Comparison of ENCODE assay signal across 9 mouse cellular contexts in the genomic region with DNA sequence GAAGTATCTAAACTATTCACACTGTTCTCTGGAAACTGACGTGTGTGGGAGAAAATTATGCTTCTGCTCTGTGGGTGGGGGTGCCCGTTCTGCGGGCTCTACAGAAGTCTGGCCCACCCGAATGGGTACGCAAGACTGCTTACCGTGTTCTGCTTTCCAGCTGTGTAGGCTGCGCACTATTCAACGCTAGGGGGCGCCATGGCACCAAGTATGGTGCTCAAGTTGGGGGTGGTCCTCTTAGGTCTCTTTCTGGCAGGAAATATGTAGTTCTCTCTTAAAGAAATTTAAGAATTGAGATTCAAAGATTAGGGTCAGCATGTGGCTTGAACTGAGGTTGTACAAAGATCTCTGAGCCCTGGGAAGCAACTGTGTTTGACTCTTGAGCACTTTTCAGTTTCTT. TPM values are rescaled to one million over a fixed set of nuclear protein-coding genes. Genes with fewer than 3 reads are reported as not detected.
DNase-seq lines count a peak whose midpoint lies in the region; ATAC-seq and TF ChIP-seq lines count a peak whose summit lies in the region.
"Had no signal": no experiment of that assay in that cellular context is flagged by ENCODE, and none has a peak within 500 bp of the region (broad histone marks: within the 10 kb centered on the region; RNA-seq: fewer than 3 reads in every experiment).

No protein-coding gene starts in this region.

- peak; percentile 93 for TF ChIP-seq CTCF in intestine, postnatal 0 days (IDR thresholded peaks at IDR 0.05; ENCODE audit: low read depth)
- peak; percentile 75 for TF ChIP-seq CTCF in E14TG2a.4 (conservative IDR thresholded peaks at IDR 0.05; ENCODE audit: low read length)

- H3K4me1 ChIP-seq in intestine, postnatal 0 days (replicated peaks; ENCODE audit: control insufficient read depth, insufficient read depth, low read length): peaks cover 6% of the 10 kb centered on the region; the same call in 1 of the 2 replicates
- H3K4me1 ChIP-seq in intestine, embryonic 16.5 days (ENCODE audit: control insufficient read depth, insufficient read depth, low read length): peaks cover 8% of the 10 kb centered on the region
- H3K4me1 ChIP-seq in E14TG2a.4 (replicated peaks; ENCODE audit: low read depth, low read length): peaks cover 49% of the 10 kb centered on the region
- peaks cover 5% of the 10 kb centered on the region; the same call in 1 of the 2 replicates for H3K4me1 ChIP-seq in limb, embryonic 11.5 days (ENCODE audit: control insufficient read depth, insufficient read depth, low read length)

- H3K27ac ChIP-seq in intestine, postnatal 0 days (ENCODE audit: low read depth, low read length): no peak overlapping the region
- no peak overlapping the region for H3K27ac ChIP-seq in intestine, embryonic 16.5 days (ENCODE audit: low read length)
- H3K27ac ChIP-seq in limb, embryonic 11.5 days (replicated peaks; ENCODE audit: low read depth, low read length): no peak overlapping the region
- H3K27ac ChIP-seq: neural tube, embryonic 13.5 days had no signal

- no peaks in the 10 kb centered on the region for H3K27me3 ChIP-seq in intestine, postnatal 0 days (replicated peaks; ENCODE audit: control insufficient read depth, insufficient read depth, low read length)
- H3K27me3 ChIP-seq in intestine, embryonic 16.5 days (replicated peaks; ENCODE audit: control insufficient read depth, insufficient read depth, low read length): no peaks in the 10 kb centered on the region
- no peaks in the 10 kb centered on the region for H3K27me3 ChIP-seq in E14TG2a.4 (ENCODE audit: insufficient read depth, low read length)
- H3K27me3 ChIP-seq in limb, embryonic 11.5 days (ENCODE audit: control insufficient read depth, insufficient read depth, low read length): no peaks in the 10 kb centered on the region
- H3K27me3 ChIP-seq: neural tube, embryonic 13.5 days had no signal

- DNase-seq in adrenal gland, postnatal 10 days: peak; percentile 86
- DNase-seq in gastrocnemius, postnatal 4 days (ENCODE audit: low spot score in 2 of 2): peak; percentile 78 to 84
- DNase-seq in limb, embryonic 11.5 days (ENCODE audit: low spot score): peak; percentile 93
- peak; percentile 86 for DNase-seq in retina, postnatal 1 day

- no peak overlapping the region for H3K4me3 ChIP-seq in intestine, postnatal 0 days (ENCODE audit: low read depth, low read length)
- H3K4me3 ChIP-seq in intestine, embryonic 16.5 days (ENCODE audit: low read length): no peak overlapping the region
- H3K4me3 ChIP-seq in E14TG2a.4 (replicated peaks; ENCODE audit: low read length): no peak overlapping the region
- no peak overlapping the region for H3K4me3 ChIP-seq in limb, embryonic 11.5 days (ENCODE audit: low read depth, low read length)
- H3K4me3 ChIP-seq: neural tube, embryonic 13.5 days had no signal

- ATAC-seq in intestine, postnatal 0 days: no peak
- no peak for ATAC-seq in intestine, embryonic 16.5 days
- 0 out of 2 replicates have a peak, but pooled peaks have one; percentile 24 for ATAC-seq in limb, embryonic 11.5 days (ENCODE audit: insufficient number of reproducible peaks, low FRiP score, low TSS enrichment, low read depth)
- no peak for ATAC-seq in activated CD4-positive, CD25-positive, alpha-beta regulatory T cell, adult 4 months

- no peaks in the 10 kb centered on the region for H3K9me3 ChIP-seq in intestine, postnatal 0 days (ENCODE audit: control insufficient read depth)
- no peaks in the 10 kb centered on the region for H3K9me3 ChIP-seq in intestine, embryonic 16.5 days (ENCODE audit: control insufficient read depth, low read length)
- no peaks in the 10 kb centered on the region for H3K9me3 ChIP-seq in E14TG2a.4 (ENCODE audit: low read length)
- no peaks in the 10 kb centered on the region for H3K9me3 ChIP-seq in limb, embryonic 11.5 days (ENCODE audit: control insufficient read depth, low read length)
- H3K9me3 ChIP-seq: neural tube, embryonic 13.5 days had no signal

- H3K4me2 ChIP-seq in intestine, postnatal 0 days (replicated peaks; ENCODE audit: low read depth): no peak overlapping the region
- H3K4me2 ChIP-seq in intestine, embryonic 16.5 days (ENCODE audit: low read depth, low read length): no peak overlapping the region
- no peak overlapping the region for H3K4me2 ChIP-seq in limb, embryonic 11.5 days (ENCODE audit: low read depth, severe bottlenecking)
- H3K4me2 ChIP-seq: neural tube, embryonic 13.5 days had no signal

- WGBS in intestine, postnatal 0 days: 10% methylated on average over 9 of the region's 9 CpGs
- 6% methylated on average over 9 of the region's 9 CpGs for WGBS in intestine, embryonic 16.5 days
- WGBS in limb, embryonic 11.5 days: 9% methylated on average over 9 of the region's 9 CpGs

- no peaks in the 10 kb centered on the region for H3K36me3 ChIP-seq in intestine, postnatal 0 days (ENCODE audit: control insufficient read depth, insufficient read depth)
- no peaks in the 10 kb centered on the region for H3K36me3 ChIP-seq in intestine, embryonic 16.5 days (ENCODE audit: control insufficient read depth, insufficient read depth, low read length)
- H3K36me3 ChIP-seq in E14TG2a.4 (ENCODE audit: insufficient read depth, low read length): no peaks in the 10 kb centered on the region
- no peaks in the 10 kb centered on the region for H3K36me3 ChIP-seq in limb, embryonic 11.5 days (ENCODE audit: control insufficient read depth, insufficient read depth, low read length)
- H3K36me3 ChIP-seq: neural tube, embryonic 13.5 days had no signal

- no peak overlapping the region for H3K9ac ChIP-seq in intestine, postnatal 0 days (ENCODE audit: low read depth, low read length)
- H3K9ac ChIP-seq in intestine, embryonic 16.5 days (ENCODE audit: low read depth, low read length): no peak overlapping the region
- H3K9ac ChIP-seq in limb, embryonic 11.5 days (ENCODE audit: low read length): no peak overlapping the region
- H3K9ac ChIP-seq: neural tube, embryonic 13.5 days had no signal

RNA-seq across cellular contexts. Expression of a gene that starts 3.7 kb away (rescaled TPM):
- 0.95 and 1.1 TPM in 2 replicates for polyA plus RNA-seq in intestine, postnatal 0 days (2015; fragmentation: Nextera tagmentation; extraction: Ambion mirVana)
- 3.3 and 4.4 TPM in 2 replicates for polyA plus RNA-seq in intestine, embryonic 16.5 days (2015; fragmentation: Nextera tagmentation; extraction: Ambion mirVana)
- 1 to 10 TPM; 5.0 to 7.9 TPM for total RNA-seq in adrenal gland, postnatal 10 days (2021)
- 10 to 100 TPM; 12.2 to 13.4 TPM for total RNA-seq in gastrocnemius, postnatal 4 days (2021)
- 3.0 and 3.2 TPM in 2 replicates for polyA plus RNA-seq in limb, embryonic 11.5 days (2014; fragmentation: Nextera tagmentation; extraction: Ambion mirVana)
- under 1 TPM in 1 of 2 experiments, not detected in 1; 0.25 TPM for polyA plus RNA-seq in activated CD4-positive, CD25-positive, alpha-beta regulatory T cell, adult 4 months (2017; shearing (Covaris generic))

RNA-seq across cellular contexts. Expression of a gene that starts 30.3 kb away (rescaled TPM):
- 4.1 and 4.2 TPM in 2 replicates for polyA plus RNA-seq in intestine, postnatal 0 days (2015; fragmentation: Nextera tagmentation; extraction: Ambion mirVana)
- 7.5 and 9.3 TPM in 2 replicates for polyA plus RNA-seq in intestine, embryonic 16.5 days (2015; fragmentation: Nextera tagmentation; extraction: Ambion mirVana)
- 10 to 100 TPM in 1 of 2 experiments, 1 to 10 TPM in 1; 7.9 to 14.8 TPM for total RNA-seq in adrenal gland, postnatal 10 days (2021)
- 10 to 100 TPM; 18.4 to 19.4 TPM for total RNA-seq in gastrocnemius, postnatal 4 days (2021)
- polyA plus RNA-seq in limb, embryonic 11.5 days (2014; fragmentation: Nextera tagmentation; extraction: Ambion mirVana): 4.7 and 5.7 TPM in 2 replicates
- polyA plus RNA-seq in activated CD4-positive, CD25-positive, alpha-beta regulatory T cell, adult 4 months (2017; shearing (Covaris generic)): 10 to 100 TPM; 22.0 to 34.6 TPM

RNA-seq across cellular contexts. Expression of a gene that starts 45.0 kb away (rescaled TPM):
- polyA plus RNA-seq in intestine, postnatal 0 days (2015; fragmentation: Nextera tagmentation; extraction: Ambion mirVana): 23.6 and 25.0 TPM in 2 replicates
- polyA plus RNA-seq in intestine, embryonic 16.5 days (2015; fragmentation: Nextera tagmentation; extraction: Ambion mirVana): 22.9 and 23.3 TPM in 2 replicates
- total RNA-seq in adrenal gland, postnatal 10 days (2021): 10 to 100 TPM; 15.1 to 22.7 TPM
- 100 to 1,000 TPM; 149 to 154 TPM for total RNA-seq in gastrocnemius, postnatal 4 days (2021)
- 3.1 and 3.8 TPM in 2 replicates for polyA plus RNA-seq in limb, embryonic 11.5 days (2014; fragmentation: Nextera tagmentation; extraction: Ambion mirVana)
- under 1 TPM in 1 of 2 experiments, not detected in 1; 0.58 TPM for polyA plus RNA-seq in activated CD4-positive, CD25-positive, alpha-beta regulatory T cell, adult 4 months (2017; shearing (Covaris generic))

RNA-seq across cellular contexts. Expression of a gene that starts 59.2 kb away (rescaled TPM):
- polyA plus RNA-seq in intestine, postnatal 0 days (2015; fragmentation: Nextera tagmentation; extraction: Ambion mirVana): 106 and 118 TPM in 2 replicates
- polyA plus RNA-seq in intestine, embryonic 16.5 days (2015; fragmentation: Nextera tagmentation; extraction: Ambion mirVana): 232 and 245 TPM in 2 replicates
- total RNA-seq in adrenal gland, postnatal 10 days (2021): 100 to 1,000 TPM in 1 of 2 experiments, 10 to 100 TPM in 1; 97.2 to 110 TPM
- 10 to 100 TPM; 51.3 to 59.3 TPM for total RNA-seq in gastrocnemius, postnatal 4 days (2021)
- 534 and 581 TPM in 2 replicates for polyA plus RNA-seq in limb, embryonic 11.5 days (2014; fragmentation: Nextera tagmentation; extraction: Ambion mirVana)
- 100 to 1,000 TPM; 281 to 355 TPM for polyA plus RNA-seq in activated CD4-positive, CD25-positive, alpha-beta regulatory T cell, adult 4 months (2017; shearing (Covaris generic))
